Mouse (Mus musculus) MEL (cell line): ENCODE measurements around the gene Il4i1. TPM values are rescaled to one million over a fixed set of nuclear protein-coding genes. Genes with fewer than 3 reads are reported as not detected.

Experiments used
- DNase-seq: peaks from one replicate; pipeline ENCODE4 v3.0.0; 2011; ENCODE audit warnings: low read depth, low spot score
- H3K27ac ChIP-seq: 2 replicates; pipeline ENCODE4 v1.5.1; 2012; ENCODE audit warnings: low read depth, mild to moderate bottlenecking, control low read depth, low read length, moderate library complexity; ENCODE audit not compliant: control insufficient read depth
- H3K27me3 ChIP-seq, 2 experiments: fragments of 150-350 bp in 1 of 2; sonication (generic) in 1 of 2; 2 replicates each; pipeline ENCODE4 v1.6.1; 2012; ENCODE audit warnings: low read length in 2 of 2, mild to moderate bottlenecking in 2 of 2, improper control_type of control experiment in 1 of 2, moderate library complexity in 1 of 2; ENCODE audit not compliant: insufficient read depth in 2 of 2, control insufficient read depth in 1 of 2
- H3K36me3 ChIP-seq, 2 experiments: 2 replicates each; pipeline ENCODE4 v1.6.1; 2012 to 2014; ENCODE audit warnings: low read length in 2 of 2, improper control_type of control experiment in 1 of 2, inconsistent platforms in 1 of 2, mild to moderate bottlenecking in 1 of 2; ENCODE audit not compliant: insufficient read depth in 2 of 2, control insufficient read depth in 1 of 2
- H3K4me1 ChIP-seq, 2 experiments: fragments of 150-350 bp in 1 of 2; sonication (generic) in 1 of 2; 2 replicates each; pipeline ENCODE4 v1.6.1; 2012; ENCODE audit warnings: low read length in 2 of 2, improper control_type of control experiment in 1 of 2, mild to moderate bottlenecking in 1 of 2; ENCODE audit not compliant: insufficient read depth in 2 of 2, control insufficient read depth in 1 of 2
- H3K4me3 ChIP-seq, 2 experiments: fragments of 150-350 bp in 1 of 2; sonication (generic) in 1 of 2; 2 replicates each; pipeline ENCODE4 v1.5.1; 2012; ENCODE audit warnings: low read depth in 2 of 2, low read length in 2 of 2, mild to moderate bottlenecking in 2 of 2, moderate library complexity in 2 of 2, control low read depth in 1 of 2, improper control_type of control experiment in 1 of 2; ENCODE audit not compliant: control insufficient read depth in 1 of 2, insufficient read depth in 1 of 2
- H3K79me2 ChIP-seq: 2 replicates; pipeline ENCODE4 v1.6.1; 2012; ENCODE audit warnings: mild to moderate bottlenecking, low read length, moderate library complexity; ENCODE audit not compliant: control insufficient read depth, poor library complexity, insufficient read depth
- H3K9ac ChIP-seq: 2 replicates; pipeline ENCODE4 v1.6.1; 2012; ENCODE audit warnings: low read depth, mild to moderate bottlenecking, control low read depth, low read length, moderate library complexity; ENCODE audit not compliant: control insufficient read depth, poor library complexity, severe bottlenecking
- H3K9me3 ChIP-seq: fragments of 150-350 bp; sonication (generic); replicated peaks from 2 replicates; pipeline ENCODE4 v1.6.1; 2012; ENCODE audit warnings: mild to moderate bottlenecking, low read length, improper control_type of control experiment, moderate library complexity; ENCODE audit not compliant: insufficient read depth
- CHD1 ChIP-seq: IDR thresholded peaks from 2 replicates; pipeline ENCODE4 v1.6.1; 2012; ENCODE audit warnings: low read depth, mild to moderate bottlenecking, inconsistent platforms, low read length, improper control_type of control experiment
- CHD2 ChIP-seq: IDR thresholded peaks from 2 replicates; pipeline ENCODE4 v1.6.1; 2011; ENCODE audit warnings: low read length, improper control_type of control experiment
- CTCF ChIP-seq, 3 experiments: IDR thresholded peaks in 2 of 3; conservative IDR thresholded peaks in 1 of 3; 2 replicates each; pipeline ENCODE4 v1.5.1; 2011 to 2012; ENCODE audit warnings: low read length in 3 of 3, low read depth in 2 of 3, mild to moderate bottlenecking in 2 of 3, improper control_type of control experiment in 1 of 3, inconsistent platforms in 1 of 3, mixed read lengths in 1 of 3, moderate library complexity in 1 of 3; ENCODE audit not compliant: control insufficient read depth in 1 of 3, insufficient read depth in 1 of 3, poor library complexity in 1 of 3, severe bottlenecking in 1 of 3
- E2F4 ChIP-seq: IDR thresholded peaks from 2 replicates; pipeline ENCODE4 v1.6.1; 2011; ENCODE audit warnings: low read depth, low read length, improper control_type of control experiment, borderline replicate concordance
- EP300 ChIP-seq, 2 experiments: IDR thresholded peaks; 2 replicates each; pipeline ENCODE4 v1.6.1; 2011; ENCODE audit warnings: improper control_type of control experiment in 2 of 2, low read length in 2 of 2, low read depth in 1 of 2, mild to moderate bottlenecking in 1 of 2
- ETS1 ChIP-seq: IDR thresholded peaks from 2 replicates; pipeline ENCODE4 v1.6.1; 2012; ENCODE audit warnings: low read depth, mild to moderate bottlenecking, inconsistent platforms, low read length, improper control_type of control experiment, moderate library complexity
- GABPA ChIP-seq: IDR thresholded peaks from 2 replicates; pipeline ENCODE4 v1.6.1; 2012; ENCODE audit warnings: low read depth, mild to moderate bottlenecking, inconsistent platforms, low read length, improper control_type of control experiment, moderate library complexity
- HCFC1 ChIP-seq: IDR thresholded peaks from 2 replicates; pipeline ENCODE4 v1.6.1; 2012; ENCODE audit warnings: low read depth, mild to moderate bottlenecking, inconsistent platforms, low read length, improper control_type of control experiment, moderate library complexity
- JUND ChIP-seq: IDR thresholded peaks from 2 replicates; pipeline ENCODE4 v1.6.1; 2011; ENCODE audit warnings: low read depth, mild to moderate bottlenecking, improper control_type of control experiment, low read length
- MAFK ChIP-seq: IDR thresholded peaks from 2 replicates; pipeline ENCODE4 v1.6.1; 2011; ENCODE audit warnings: low read depth, mild to moderate bottlenecking, low read length, improper control_type of control experiment, borderline replicate concordance
- MAX ChIP-seq: IDR thresholded peaks from 2 replicates; pipeline ENCODE4 v1.6.1; 2011; ENCODE audit warnings: low read length, improper control_type of control experiment
- MAZ ChIP-seq: IDR thresholded peaks from 2 replicates; pipeline ENCODE4 v1.6.1; 2012; ENCODE audit warnings: low read depth, mild to moderate bottlenecking, inconsistent platforms, low read length, improper control_type of control experiment
- MEF2A ChIP-seq: IDR thresholded peaks from 2 replicates; pipeline ENCODE4 v1.6.1; 2014; ENCODE audit warnings: low read depth, mild to moderate bottlenecking, inconsistent platforms, low read length, improper control_type of control experiment; ENCODE audit not compliant: poor library complexity, insufficient replicate concordance, severe bottlenecking; ENCODE audit errors: extremely low read depth
- MXI1 ChIP-seq: IDR thresholded peaks from 2 replicates; pipeline ENCODE4 v1.6.1; 2011; ENCODE audit warnings: mild to moderate bottlenecking, low read depth, low read length, improper control_type of control experiment
- MYB ChIP-seq: IDR thresholded peaks from 2 replicates; pipeline ENCODE4 v1.6.1; 2011; ENCODE audit warnings: mild to moderate bottlenecking, low read depth, low read length, improper control_type of control experiment
- MYC ChIP-seq: IDR thresholded peaks from 2 replicates; pipeline ENCODE4 v1.6.1; 2011; ENCODE audit warnings: low read depth, mild to moderate bottlenecking, low read length, improper control_type of control experiment, moderate library complexity
- NRF1 ChIP-seq: IDR thresholded peaks from 2 replicates; pipeline ENCODE4 v1.6.1; 2014; ENCODE audit warnings: low read depth, mild to moderate bottlenecking, inconsistent platforms, low read length, improper control_type of control experiment, moderate library complexity; ENCODE audit not compliant: poor library complexity, insufficient read depth, severe bottlenecking
- POLR2A ChIP-seq, 2 experiments: IDR thresholded peaks; 2 replicates each; pipeline ENCODE4 v1.6.1; 2011 to 2012; ENCODE audit warnings: low read length in 2 of 2, mild to moderate bottlenecking in 2 of 2, control low read depth in 1 of 2, improper control_type of control experiment in 1 of 2, low read depth in 1 of 2, moderate library complexity in 1 of 2; ENCODE audit not compliant: control insufficient read depth in 1 of 2, insufficient read depth in 1 of 2, poor library complexity in 1 of 2
- POLR2AphosphoS5 ChIP-seq: IDR thresholded peaks from 2 replicates; pipeline ENCODE4 v1.6.1; 2012; ENCODE audit warnings: low read depth, borderline replicate concordance, mild to moderate bottlenecking, inconsistent platforms, low read length, moderate library complexity, mixed read lengths
- RAD21 ChIP-seq: IDR thresholded peaks from 2 replicates; pipeline ENCODE4 v1.6.1; 2011; ENCODE audit warnings: mild to moderate bottlenecking, low read depth, low read length, improper control_type of control experiment
- RCOR1 ChIP-seq: IDR thresholded peaks from 2 replicates; pipeline ENCODE4 v1.6.1; 2012; ENCODE audit warnings: low read depth, mild to moderate bottlenecking, inconsistent platforms, low read length, improper control_type of control experiment
- SIN3A ChIP-seq: IDR thresholded peaks from 2 replicates; pipeline ENCODE4 v1.6.1; 2012; ENCODE audit warnings: low read length, improper control_type of control experiment, inconsistent platforms
- SMC3 ChIP-seq: IDR thresholded peaks from 2 replicates; pipeline ENCODE4 v1.6.1; 2011; ENCODE audit warnings: low read depth, low read length, improper control_type of control experiment
- TAL1 ChIP-seq: IDR thresholded peaks from 2 replicates; pipeline ENCODE4 v1.6.1; 2012; ENCODE audit warnings: mild to moderate bottlenecking, inconsistent platforms, low read length, moderate library complexity, mixed read lengths
- UBTF ChIP-seq: IDR thresholded peaks from 2 replicates; pipeline ENCODE4 v1.6.1; 2012; ENCODE audit warnings: low read depth, mild to moderate bottlenecking, inconsistent platforms, low read length, improper control_type of control experiment, moderate library complexity, borderline replicate concordance; ENCODE audit not compliant: insufficient read depth
- USF1 ChIP-seq: IDR thresholded peaks from 2 replicates; pipeline ENCODE4 v1.6.1; 2014; ENCODE audit warnings: low read depth, mild to moderate bottlenecking, inconsistent platforms, low read length, improper control_type of control experiment, moderate library complexity
- USF2 ChIP-seq, 2 experiments: IDR thresholded peaks; 2 replicates each; pipeline ENCODE4 v1.6.1; 2011 to 2012; ENCODE audit warnings: improper control_type of control experiment in 2 of 2, low read length in 2 of 2, borderline replicate concordance in 1 of 2, inconsistent platforms in 1 of 2, low read depth in 1 of 2, mild to moderate bottlenecking in 1 of 2; ENCODE audit not compliant: insufficient read depth in 1 of 2
- ZC3H11A ChIP-seq: IDR thresholded peaks from 2 replicates; pipeline ENCODE4 v1.6.1; 2012; ENCODE audit warnings: low read depth, mild to moderate bottlenecking, inconsistent platforms, low read length, improper control_type of control experiment
- ZKSCAN1 ChIP-seq: IDR thresholded peaks from 2 replicates; pipeline ENCODE4 v1.6.1; 2012; ENCODE audit warnings: low read depth, mild to moderate bottlenecking, inconsistent platforms, low read length, improper control_type of control experiment, moderate library complexity
- polyA plus RNA-seq, 2 experiments: library from polyadenylated mRNA; stranded (reverse) in 1 of 2; unstranded in 1 of 2; fragments of >175 nt in 1 of 2; fragments of >200 nt in 1 of 2; gene quantifications; 2 replicates each; pipeline versions ENCODE4 v1.2.1 to v1.2.4; 2012; ENCODE audit warnings: low replicate concordance in 2 of 2, low read depth in 1 of 2; ENCODE audit not compliant: insufficient read length in 2 of 2, insufficient read depth in 1 of 2, missing spikeins in 1 of 2
- total RNA-seq: library from RNA; depleted of rRNA; stranded (reverse); fragments of 300-350 nt; gene quantifications from 2 replicates; pipeline ENCODE4 v1.2.3, GENCODE M21; 2012

Gene Il4i1
- total and polyA plus RNA-seq, 3 experiments: 0.54 to 0.73 TPM; not detected in 1

DNA sequence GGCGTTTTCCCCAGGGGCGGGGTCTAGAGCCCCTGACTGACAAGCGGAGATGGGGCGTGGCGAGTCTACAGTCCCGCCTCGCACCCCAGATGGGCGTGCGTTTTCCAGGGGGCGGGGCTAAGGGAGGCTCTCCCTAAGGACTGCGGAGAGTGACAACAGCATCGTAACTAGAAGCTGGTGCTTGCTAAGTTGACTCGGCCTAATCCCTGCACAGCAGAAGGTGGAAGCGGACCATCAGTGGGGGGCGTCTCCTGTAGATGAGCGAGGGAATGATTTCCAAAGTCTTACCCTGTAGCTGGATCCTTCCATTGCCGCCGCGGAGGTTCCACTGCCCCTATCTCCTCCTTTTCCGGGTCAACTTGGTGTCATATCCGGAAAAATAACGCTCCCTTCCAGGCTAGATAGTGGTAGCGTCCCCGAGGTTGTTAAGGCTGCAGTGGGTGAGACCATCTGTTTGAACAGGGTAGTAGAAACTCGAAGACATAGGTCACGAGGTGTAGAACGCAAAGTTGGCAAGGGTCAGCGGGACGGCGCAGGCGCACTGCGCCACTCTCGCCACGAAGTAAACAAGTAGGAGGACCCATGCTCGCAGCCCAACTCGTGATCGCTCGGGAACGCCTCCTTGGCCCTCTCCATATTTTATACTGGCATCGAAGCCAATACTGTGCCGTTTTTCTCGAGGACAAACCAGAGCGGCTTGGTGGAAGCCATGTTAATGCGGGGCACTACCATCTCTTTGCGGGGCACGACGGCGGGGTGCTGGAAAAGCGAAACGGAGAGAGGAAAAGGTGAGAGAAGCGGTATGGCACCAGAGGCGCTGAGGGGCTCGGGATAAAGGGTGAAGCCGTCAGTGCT lies 32.6 kb downstream of the Il4i1 start, which contains the start of the genes Akt1s1 and Tbc1d17 (continued):
- peak; percentile 69; the same call in 1 of the 2 replicates for TF ChIP-seq MYB
- peak; percentile 88 for TF ChIP-seq HCFC1
- TF ChIP-seq RAD21: no peak
- peak; percentile 95 for TF ChIP-seq SIN3A
- no peak; the same call in 1 of the 2 replicates for TF ChIP-seq CHD2
- no peak for TF ChIP-seq EP300 (IDR thresholded peaks at IDR 0.05; ENCODE audit: low read depth in 1 of 2, low read length in 2 of 2)
- no peak for TF ChIP-seq JUND
- TF ChIP-seq POLR2A (IDR thresholded peaks at IDR 0.05; ENCODE audit: control insufficient read depth in 1 of 2, insufficient read depth in 1 of 2, low read depth in 1 of 2, low read length in 2 of 2, poor library complexity in 1 of 2): peak; percentile 23 to 48; a peak in 3 of 4 replicates
- peak; percentile 99 for TF ChIP-seq CHD1
- peak; percentile 48; the same call in 1 of the 2 replicates for TF ChIP-seq MAZ
- no peak for TF ChIP-seq UBTF
- TF ChIP-seq ETS1: peak; percentile 46; the same call in 1 of the 2 replicates

DNA sequence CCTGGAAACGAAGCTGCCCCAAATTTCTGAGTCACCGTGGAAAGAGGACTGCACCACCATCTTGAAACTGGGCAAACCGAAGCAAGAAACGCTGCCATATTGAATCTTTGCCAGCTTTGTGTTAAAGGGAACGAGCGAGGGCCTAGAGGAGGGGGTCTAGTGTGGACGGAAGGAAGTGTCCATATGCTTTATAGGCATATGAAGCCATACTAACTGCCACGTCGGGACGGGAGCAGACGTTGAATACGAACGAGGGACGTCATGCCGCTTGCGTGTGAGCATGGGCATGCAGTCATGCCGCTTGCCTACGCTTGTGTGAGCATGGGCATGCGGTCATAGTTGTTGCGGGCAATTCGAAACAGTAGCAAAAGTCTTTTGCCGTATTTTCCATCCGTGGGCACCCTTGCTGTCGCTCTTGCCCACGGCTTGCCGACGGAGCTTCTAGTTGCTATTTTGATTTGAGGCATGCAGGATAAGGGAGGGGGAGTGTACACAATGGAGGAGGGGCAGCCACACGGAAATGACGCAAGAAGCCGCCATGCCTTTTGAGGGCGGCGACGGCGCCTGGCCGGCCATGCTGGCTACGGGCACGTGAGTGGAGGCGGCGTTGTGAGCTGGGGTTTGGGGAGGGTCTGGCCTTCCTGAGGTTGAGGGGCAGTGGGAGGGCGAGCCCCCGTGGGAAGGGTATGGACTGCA lies 33.4 kb downstream of the Il4i1 start:
- H3K9ac ChIP-seq: peak overlapping the region; percentile 96
- H3K27me3 ChIP-seq: no peaks in the 10 kb centered on the region
- no peaks in the 10 kb centered on the region for H3K9me3 ChIP-seq
- H3K4me1 ChIP-seq: peaks cover 0 to 13% of the 10 kb centered on the region in 2 experiments; a peak in 2 of 4 replicates
- peak; percentile 96 for DNase-seq
- H3K79me2 ChIP-seq: peaks cover 28% of the 10 kb centered on the region
- peaks cover 0 to 5% of the 10 kb centered on the region in 2 experiments; a peak in 1 of 4 replicates for H3K36me3 ChIP-seq
- peak overlapping the region; percentile 93 for H3K27ac ChIP-seq
- peak overlapping the region; percentile 61 to 96 for H3K4me3 ChIP-seq
- no peak for TF ChIP-seq CTCF (IDR thresholded peaks at IDR 0.05 in 2 of 3, conservative IDR thresholded peaks at IDR 0.05 in 1 of 3; ENCODE audit: control insufficient read depth in 1 of 3, insufficient read depth in 1 of 3, low read depth in 2 of 3, low read length in 3 of 3, poor library complexity in 1 of 3, severe bottlenecking in 1 of 3)
- TF ChIP-seq SMC3: no peak
- no peak for TF ChIP-seq POLR2AphosphoS5
- no peak for TF ChIP-seq JUND
- TF ChIP-seq HCFC1: peak; percentile 88
- no peak for TF ChIP-seq MAFK
- TF ChIP-seq RCOR1: peak; percentile 85
- TF ChIP-seq MYB: no peak; the same call in 1 of the 2 replicates
- no peak for TF ChIP-seq ZKSCAN1
- no peak for TF ChIP-seq USF2 (IDR thresholded peaks at IDR 0.05; ENCODE audit: borderline replicate concordance in 1 of 2, insufficient read depth in 1 of 2, low read depth in 1 of 2, low read length in 2 of 2)
- peak; percentile 62 for TF ChIP-seq NRF1
- TF ChIP-seq TAL1: no peak
- TF ChIP-seq MAZ: peak; percentile 89
- TF ChIP-seq EP300 (IDR thresholded peaks at IDR 0.05; ENCODE audit: low read depth in 1 of 2, low read length in 2 of 2): no peak
- TF ChIP-seq RAD21: no peak
- TF ChIP-seq MAX: peak; percentile 88
- TF ChIP-seq MXI1: peak; percentile 94
- TF ChIP-seq ZC3H11A: no peak
- peak; percentile 59 for TF ChIP-seq ETS1
- no peak; the same call in 1 of the 2 replicates for TF ChIP-seq CHD1
- no peak for TF ChIP-seq E2F4
- TF ChIP-seq GABPA: no peak; the same call in 1 of the 2 replicates
- peak; percentile 89 for TF ChIP-seq MYC
- no peak for TF ChIP-seq UBTF
- TF ChIP-seq MEF2A: no peak; the same call in 1 of the 2 replicates
- TF ChIP-seq USF1: peak; percentile 79
